Mouse (Mus musculus) liver, adult (tissue): ENCODE measurements around the gene Bmi1.

Experiments
- GATA4 ChIP-seq: IDR thresholded peaks from 2 replicates; pipeline ENCODE4 v1.6.1; 2014; ENCODE audit warnings: mild to moderate bottlenecking, low read length; ENCODE audit not compliant: insufficient replicate concordance

The Bmi1 gene

GRCm38 (mm10) chr2:18697591-18698244 lies 20.9 kb downstream of the Bmi1 start:
- no peak for TF ChIP-seq GATA4

GRCm38 (mm10) chr2:18698663-18699385 lies 22.0 kb downstream of the Bmi1 start:
- no peak for TF ChIP-seq GATA4

DNA sequence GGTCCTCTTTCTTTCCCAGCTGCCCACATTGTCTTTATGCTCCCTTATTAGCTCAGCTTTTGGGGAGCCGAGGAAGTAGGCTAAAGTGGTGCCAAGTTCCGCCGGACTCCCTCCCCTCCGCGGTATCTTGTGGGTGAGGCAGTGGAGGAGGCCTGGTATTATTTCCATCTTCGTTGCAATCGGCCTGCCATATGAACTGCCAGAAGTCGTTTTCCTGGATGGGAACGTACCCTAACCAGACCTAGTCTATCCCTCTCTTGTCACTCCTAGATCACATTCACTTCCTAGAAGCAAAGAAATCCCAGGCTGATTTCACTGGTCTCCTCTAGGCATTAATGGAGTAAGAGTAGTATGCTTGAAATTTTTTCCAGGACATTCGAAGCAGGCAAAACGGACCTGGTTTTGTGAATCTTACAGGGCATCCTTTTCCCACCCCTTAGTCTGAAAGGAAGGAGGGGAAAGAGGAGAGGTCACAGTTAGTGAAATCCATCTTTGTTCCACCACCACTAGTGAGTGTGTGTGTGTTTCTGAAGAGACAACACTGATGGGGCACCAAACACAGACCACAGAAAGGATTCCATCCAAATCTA lies 22.7 kb downstream of the Bmi1 start:
- no peak for TF ChIP-seq GATA4

DNA sequence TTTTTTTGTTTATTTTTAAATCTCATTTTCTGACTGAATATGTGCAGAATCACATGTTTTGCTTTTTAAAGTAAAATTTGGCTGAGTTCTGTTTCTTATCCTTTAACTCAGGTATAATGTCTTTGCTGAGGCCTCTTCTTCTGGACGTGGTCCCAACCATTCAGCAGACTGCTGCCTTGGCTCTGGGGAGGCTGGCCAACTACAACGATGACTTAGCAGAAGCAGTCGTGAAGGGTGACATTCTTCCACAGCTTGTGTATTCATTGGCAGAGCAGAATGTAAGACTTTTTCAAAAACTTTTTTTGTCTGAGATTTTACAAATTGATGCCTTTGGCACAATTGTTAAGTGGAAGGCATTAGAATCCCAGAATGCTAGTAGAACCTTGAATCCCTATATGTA lies 33.5 kb downstream of the Bmi1 start:
- no peak for TF ChIP-seq GATA4

DNA sequence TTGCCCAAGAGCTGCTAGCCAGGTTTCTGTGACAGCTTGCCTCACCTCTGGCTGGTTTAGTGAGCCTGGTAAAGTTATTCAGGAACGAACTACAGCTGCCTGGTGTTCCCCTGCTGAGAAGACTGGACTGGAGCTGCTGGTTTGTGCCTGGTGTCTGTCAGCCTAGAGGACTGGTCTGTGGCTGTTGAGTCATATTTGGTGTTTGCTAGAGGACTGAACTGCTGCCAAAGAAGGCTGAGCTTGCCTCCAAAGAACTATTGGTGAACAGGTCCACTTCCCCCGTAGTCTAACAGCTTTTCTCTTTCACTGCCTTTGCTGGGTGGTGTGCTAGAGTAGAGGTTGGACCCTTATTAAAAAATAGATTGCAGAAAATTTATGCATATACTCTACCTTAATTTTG lies 36.3 kb downstream of the Bmi1 start:
- TF ChIP-seq GATA4: no peak

- TF ChIP-seq GATA4: no peak
These were observed 37.5 kb downstream of the Bmi1 start for GRCm38 (mm10) chr2:18714337-18714736.

- TF ChIP-seq GATA4: no peak
These were observed 41.7 kb downstream of the Bmi1 start for GRCm38 (mm10) chr2:18718521-18718920.

DNA sequence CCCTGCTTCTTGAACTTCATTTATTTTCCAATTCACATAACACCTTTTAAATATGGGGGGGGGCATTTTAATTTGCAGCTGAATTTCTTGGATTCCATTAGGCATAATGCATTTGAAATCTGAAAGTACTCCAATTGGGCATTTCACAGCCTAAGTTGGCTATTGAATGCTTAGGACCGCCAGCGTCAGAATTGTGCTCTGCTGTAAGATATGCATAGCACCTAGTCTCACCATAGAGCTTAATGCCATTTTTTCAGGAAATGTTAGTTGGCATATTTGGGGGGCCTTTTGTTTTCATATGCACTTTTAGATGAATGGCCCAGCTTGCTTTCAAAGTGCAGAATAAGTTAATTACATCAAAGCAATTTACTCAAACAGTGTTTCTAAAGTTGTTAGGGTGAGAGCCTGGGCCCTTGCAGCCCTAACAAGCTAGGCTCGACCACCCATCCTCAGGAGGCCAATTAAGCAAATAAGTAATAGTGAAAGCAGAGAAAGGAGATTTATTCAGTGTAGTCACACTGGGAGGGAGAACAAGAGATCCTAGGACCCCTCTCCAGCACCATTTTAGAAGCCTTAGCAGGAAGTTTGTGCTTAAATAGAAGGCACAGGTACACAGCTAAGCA lies 45.5 kb downstream of the Bmi1 start:
- no peak for TF ChIP-seq GATA4

DNA sequence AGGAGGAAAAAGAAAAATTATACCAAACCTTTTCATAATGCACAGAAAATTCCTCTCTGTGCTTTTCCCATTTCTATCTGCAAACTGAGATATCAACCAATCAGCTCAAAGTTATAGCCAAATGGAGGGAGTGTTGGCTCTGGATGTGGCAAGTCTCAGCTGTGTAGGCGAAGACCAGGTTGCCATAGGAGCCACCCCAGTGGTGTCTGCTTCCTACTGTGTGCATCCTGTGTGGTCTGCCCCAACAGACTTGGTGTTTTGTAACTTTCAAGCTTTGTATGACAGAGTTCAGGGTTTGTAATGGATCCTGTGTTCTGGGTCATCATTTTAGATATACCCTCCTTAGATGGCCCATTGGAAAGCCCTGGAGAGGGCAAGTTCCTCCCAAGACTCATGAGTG lies 47.6 kb downstream of the Bmi1 start:
- TF ChIP-seq GATA4: no peak

GRCm38 (mm10) chr2:18725880-18726279 lies 49.1 kb downstream of the Bmi1 start:
- TF ChIP-seq GATA4: no peak

GRCm38 (mm10) chr2:18731718-18732117 lies 54.9 kb downstream of the Bmi1 start:
- no peak for TF ChIP-seq GATA4

GRCm38 (mm10) chr2:18734394-18735127 lies 57.7 kb downstream of the Bmi1 start:
- no peak for TF ChIP-seq GATA4
